Mouse (Mus musculus): ENCODE results near the gene Slc39a13.

GRCm38 (mm10) chr2:91062779-91063606 is 7.2 kb downstream of the Slc39a13 start:
- no peak for TF ChIP-seq GATA1 (IDR thresholded peaks at IDR 0.05; ENCODE audit: borderline replicate concordance, low read length)
- no peak for TF ChIP-seq FLI1 (IDR thresholded peaks at IDR 0.05; ENCODE audit: low read length)
